Mouse (Mus musculus): ENCODE data around the gene Cdc34.

Gene Cdc34

DNA sequence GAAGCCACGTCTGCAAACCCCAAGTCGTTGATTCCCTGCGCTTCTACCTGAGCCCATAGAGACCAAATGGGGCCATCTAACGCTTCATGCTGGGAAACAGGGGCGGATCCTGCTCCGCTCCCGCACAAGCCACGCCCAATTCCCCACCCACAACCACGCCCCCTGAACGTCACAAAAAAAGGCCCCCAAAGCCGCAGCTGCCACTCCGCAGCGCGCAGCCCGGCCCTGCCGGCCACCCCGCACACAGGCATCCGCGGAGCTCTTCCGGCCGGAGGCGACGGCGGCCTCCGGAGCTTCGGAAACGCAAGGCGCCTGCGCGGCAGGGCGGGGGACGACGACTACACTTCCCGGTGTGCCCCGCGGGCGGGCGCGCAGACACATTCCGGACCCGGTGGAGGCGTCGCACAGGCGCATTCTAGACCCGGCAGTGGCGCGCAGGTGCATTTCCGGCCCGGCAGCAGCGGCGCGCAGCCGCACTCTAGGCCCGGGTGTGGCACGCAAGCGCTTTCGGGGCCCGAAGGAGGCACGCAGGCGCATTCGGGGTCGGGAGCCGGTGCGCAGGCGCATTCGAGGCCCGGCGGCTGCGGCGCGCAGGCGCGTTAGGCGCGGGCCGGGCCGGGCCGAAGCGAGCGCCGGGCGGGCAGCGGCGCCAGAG lies at the start of gene Cdc34:
Gene Cdc34, plus strand, starts transcription at position 605 of the 655 bp plus-strand sequence.
- peak; percentile 97 for DNase-seq (ENCODE audit: low spot score in 2 of 2)

DNA sequence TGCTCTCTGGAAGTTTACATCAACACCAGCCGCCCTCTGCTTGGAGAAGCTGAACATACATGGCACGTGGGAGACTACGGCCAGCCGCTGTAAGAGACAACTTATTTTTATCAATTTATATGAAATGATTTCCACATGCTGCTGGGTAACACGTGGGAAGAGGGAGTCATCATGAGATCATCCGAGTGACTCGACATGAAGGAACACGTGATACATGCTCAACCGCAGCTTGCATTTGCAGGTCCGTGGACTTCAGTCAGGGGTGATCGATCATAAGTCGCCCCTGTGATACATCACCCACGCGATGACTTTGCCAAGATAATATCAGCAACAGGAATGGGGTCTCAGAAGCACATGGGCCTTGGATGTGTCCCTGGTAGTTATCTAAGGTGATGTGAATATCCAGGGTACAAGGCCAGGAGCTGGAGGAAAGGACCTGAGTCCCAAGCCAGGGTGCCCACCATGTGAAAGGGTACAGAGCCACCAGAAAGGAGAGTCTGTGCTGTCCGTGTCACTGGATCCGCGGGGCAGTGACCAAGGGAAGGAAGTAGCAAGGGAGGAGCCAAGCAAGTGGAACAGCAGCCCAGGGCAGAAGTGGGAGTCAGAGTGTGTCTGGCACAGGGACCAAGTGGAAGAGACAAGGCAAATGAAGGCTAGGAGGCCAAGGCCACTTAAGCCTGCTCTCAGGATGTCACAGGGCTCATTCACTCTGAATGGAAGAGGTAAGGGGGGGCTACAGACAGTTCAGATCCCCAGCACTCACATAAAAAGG lies 48.8 kb upstream of the Cdc34 start:
- no peak for DNase-seq (ENCODE audit: low spot score in 2 of 2)

DNA sequence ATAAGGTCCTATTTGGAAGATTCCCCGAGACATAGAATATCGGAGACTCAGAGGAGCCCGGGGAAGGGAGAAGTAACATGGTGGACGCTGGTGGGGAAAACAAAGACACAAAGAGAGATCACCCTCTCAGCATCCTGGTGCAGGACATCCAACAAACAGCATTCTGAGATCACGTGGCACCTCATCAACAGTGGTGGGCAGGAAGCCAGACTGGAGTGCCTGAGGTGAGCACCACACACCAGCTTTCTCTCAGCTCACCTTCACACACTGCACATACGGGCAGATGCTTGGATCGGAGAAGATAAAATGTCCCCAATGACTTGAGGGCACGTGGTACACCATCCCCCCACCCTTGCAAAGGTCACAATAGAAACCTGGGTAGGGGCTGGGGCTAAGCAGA lies 45.7 kb upstream of the Cdc34 start:
- no peak for DNase-seq (ENCODE audit: low spot score in 2 of 2)

DNA sequence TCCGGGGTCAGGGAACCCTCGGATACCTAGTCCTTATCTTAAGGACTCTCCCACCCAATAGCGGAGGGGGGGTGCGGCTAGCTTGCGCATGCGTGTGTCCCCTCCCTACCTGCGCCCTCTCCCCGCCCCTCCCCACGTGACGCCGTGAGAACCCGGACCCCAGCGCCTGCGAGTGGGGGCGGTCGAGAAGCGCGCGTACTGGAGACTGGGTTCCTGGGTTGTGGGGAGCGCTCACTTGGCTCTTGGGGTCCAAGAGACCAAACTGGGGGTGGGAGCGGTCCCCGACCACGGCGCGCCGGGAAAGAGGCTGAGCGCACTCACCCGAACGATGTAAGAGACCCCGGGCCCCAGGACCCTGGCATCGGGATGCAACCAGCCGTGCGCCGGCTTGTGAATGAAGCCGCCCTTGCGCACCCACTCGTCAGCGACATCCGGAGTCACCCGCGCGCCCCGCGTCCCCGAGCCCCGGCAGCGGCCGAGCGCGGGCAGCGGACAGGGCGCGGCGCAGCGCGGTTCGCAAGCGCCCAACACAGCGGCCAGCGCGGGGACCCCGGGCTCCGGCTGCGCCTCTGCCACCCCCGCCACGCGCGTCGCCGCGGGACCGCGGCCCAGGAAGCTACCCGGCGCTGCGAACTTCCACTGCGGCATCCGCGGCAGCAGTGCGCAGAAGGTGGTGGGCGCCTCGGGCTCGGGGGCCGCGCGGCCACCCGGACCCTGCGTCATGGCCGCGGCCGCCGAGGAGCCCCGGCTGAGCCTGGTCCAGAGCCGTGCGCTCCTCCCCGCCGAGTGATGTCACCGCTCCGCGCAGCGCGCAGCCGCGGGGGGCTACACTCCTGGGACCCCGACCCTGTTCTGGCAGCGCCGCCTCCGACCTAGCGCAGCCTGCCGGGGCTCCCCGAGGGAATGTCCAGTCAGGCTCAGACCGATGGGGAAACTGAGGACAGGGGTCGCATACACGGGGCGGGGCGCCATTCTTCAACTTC lies 44.6 kb upstream of the Cdc34 start, which contains the start of gene Shc2:
Gene Shc2, minus strand, starts transcription at position 791 of the 983 bp plus-strand sequence.
- no peak for DNase-seq (ENCODE audit: low spot score in 2 of 2)

DNA sequence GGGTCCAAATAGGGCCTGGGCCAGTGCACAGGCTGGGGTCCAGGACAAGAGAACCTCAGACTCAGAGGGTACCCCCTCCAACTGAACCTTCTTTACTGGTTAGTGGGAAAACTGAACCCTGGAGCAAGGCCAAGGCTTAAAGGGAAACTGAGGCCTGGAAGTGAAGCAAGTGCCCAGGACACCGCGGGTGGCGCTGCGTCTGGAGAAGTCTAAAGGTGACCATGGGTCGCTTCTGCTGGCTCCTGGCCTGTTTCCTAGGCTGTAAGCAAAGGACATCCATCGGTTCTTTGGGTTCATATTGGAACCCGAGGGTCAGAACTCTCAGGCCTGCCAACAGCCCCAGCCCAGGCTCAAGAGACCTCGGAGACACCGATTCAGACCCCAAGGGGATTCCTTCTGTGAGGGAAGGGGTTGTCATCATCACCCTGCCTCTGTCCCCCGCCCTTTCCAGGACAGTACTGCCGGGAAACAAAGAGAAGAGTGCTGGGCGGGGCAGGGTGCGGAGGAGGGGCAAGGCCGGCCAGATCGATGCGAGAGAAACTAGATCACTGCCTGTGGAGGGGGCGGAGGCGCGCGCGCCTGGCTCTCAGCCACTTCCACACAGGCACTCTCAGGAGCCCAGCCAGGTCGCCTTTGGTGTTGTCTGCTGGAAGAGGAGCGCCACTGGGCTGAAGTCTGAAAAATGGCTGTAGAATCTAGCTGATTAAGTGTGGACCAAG lies 43.4 kb upstream of the Cdc34 start:
- DNase-seq (ENCODE audit: low spot score in 2 of 2): no peak

DNA sequence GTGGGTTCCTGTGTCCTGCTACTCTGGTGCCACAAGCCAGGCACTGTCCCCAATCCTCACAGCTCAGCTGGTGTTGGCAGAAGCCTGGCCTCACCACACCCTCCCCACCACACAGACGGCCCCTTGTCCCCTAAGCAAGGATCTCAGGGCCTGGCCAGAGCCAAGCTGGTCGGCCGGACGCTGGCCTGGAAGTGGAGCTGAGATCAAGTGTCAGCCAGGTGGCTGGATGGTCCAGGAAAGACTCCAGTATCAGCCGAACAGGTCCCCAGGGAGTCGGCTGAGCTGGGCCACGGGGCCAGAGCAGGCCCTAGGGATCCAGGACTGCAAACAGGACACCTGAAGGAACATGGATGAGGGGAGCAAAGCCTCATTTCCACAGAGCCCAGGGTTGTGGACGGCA lies 36.3 kb upstream of the Cdc34 start, which contains the start of gene Odf3l2:
Gene Odf3l2, minus strand, starts transcription at position 28 of the 400 bp plus-strand sequence.
- no peak for DNase-seq (ENCODE audit: low spot score in 2 of 2)

DNA sequence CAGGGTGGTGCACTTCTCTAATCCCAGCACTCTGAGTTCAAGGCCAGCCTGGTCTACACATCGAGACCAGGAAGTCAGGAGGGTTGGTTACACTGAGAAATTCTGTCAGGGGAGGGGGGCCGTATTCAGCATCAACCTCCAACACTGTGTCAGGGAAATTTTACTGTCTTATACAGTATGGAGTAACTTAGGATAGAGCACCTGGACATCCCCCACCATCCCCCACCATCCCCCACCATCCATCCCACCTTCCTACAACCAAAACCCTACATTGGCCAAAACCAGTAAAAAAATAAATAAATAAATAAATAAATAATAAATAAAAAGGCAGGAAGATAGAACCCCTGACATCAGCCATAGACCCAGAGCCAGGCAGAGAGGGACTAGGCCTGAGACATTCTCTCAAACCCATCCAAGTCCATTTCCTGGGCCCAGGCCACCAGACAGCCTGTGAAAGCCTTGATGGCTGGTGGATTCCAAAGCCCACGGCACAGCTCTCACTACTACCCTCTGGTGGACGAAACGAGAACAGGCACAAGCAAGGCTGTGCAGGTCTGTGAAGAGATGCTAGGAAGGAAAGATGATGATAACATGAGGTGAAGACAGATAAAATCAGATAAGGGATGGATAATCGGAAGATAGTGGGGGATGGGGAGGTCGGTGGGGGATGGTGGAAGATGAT lies 32.8 kb upstream of the Cdc34 start:
- DNase-seq (ENCODE audit: low spot score in 2 of 2): peak in 1 of 2 experiments; percentile 50

DNA sequence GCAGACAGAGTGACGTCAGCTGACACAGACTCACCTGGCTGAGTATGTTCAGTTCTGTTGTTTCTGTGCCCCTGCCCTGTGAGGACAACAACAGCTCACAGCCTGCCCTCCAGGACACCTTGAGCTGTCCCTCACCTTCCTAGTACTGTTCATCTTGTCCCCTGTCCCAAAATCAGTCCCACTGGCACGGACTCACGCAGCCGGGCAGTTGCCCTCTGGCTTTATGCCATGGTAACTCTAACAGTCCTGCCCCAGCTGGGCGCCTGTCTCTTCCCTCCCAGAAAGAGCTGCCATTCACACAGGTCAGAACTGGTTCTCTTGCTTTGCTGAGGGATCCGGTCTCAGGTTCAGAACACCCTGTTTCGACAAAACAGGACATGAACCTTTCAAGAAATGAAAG lies 29.2 kb upstream of the Cdc34 start:
- DNase-seq (ENCODE audit: low spot score in 2 of 2): no peak

DNA sequence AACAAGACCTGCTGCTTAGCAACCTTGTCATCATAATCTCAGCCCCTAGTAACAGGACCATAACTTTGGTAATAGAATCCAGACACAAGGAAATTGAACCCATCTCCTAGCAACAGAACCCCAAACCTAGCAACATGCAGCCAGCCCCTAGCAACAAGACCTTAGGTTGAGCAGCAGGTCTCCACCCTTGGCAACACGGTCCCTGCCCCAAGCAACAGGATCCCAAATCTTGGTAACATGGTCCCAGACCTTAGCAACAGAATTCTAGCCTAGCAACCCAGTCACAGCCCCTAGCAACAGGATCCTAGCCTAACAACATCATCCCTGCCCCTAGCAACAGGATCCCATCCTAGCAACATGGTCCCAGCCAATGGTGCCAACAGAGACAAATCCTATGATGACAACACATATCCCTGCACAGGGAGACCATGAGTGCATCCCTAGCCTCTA lies 27.0 kb upstream of the Cdc34 start:
- no peak for DNase-seq (ENCODE audit: low spot score in 2 of 2)

DNA sequence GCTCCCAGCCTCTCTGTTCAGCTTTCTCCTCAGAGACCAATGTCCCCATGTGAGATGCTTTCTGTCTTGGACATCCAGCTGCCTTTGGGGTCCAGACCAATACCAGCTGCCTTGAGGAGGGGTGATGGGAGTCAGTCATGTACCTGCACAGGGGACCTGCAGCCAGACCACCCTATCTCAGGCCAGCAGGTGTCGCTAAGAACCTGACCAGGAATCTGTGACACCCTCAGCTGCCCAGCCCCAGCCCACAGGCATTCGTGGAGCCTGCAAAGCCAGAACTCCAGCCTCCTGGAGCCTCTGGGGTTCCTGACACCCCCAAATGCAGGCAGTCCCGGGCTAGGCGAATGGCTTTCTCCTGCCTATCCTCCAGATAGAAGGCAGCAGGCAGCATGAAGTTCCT lies 23.2 kb upstream of the Cdc34 start:
- DNase-seq (ENCODE audit: low spot score in 2 of 2): no peak

DNA sequence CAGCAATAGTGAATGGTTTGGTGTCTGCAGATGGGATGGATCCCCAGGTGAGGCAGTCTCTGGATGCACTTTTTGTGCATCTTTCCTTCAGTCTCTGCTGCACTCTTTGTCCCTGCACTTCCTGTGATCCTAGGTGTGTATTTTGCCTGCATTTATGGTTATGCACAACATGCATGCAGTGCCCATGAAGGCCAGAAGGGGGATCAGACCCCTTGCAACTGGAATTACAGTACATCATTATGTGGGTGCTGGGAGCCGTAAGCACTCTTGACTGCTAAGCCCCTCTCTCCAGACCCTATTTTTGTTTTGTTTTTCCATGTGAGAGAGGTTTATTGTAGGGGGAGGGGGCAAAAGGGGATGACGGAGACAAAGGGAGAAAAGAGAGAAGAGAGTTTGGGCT lies 21.7 kb upstream of the Cdc34 start:
- DNase-seq (ENCODE audit: low spot score in 2 of 2): no peak

DNA sequence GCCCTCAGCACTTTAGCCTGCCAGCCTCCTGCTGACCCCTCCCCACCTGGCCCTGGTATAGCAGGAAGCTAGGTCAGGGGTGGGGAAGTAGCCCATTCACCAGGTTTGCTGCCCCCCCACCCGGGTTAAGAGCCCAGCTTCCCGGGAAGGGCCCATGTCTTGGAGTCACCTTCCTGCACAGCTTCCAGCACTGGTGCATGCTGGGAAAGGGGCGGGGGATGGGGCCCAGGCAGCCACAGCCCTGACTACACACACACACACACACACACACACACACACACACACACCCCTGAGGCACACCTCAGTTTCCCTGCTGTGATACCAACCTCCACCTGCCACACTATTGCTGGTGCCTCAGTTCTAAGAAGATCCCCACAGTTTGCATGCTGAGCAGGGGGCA lies 20.1 kb upstream of the Cdc34 start:
- no peak for DNase-seq (ENCODE audit: low spot score in 2 of 2)

DNA sequence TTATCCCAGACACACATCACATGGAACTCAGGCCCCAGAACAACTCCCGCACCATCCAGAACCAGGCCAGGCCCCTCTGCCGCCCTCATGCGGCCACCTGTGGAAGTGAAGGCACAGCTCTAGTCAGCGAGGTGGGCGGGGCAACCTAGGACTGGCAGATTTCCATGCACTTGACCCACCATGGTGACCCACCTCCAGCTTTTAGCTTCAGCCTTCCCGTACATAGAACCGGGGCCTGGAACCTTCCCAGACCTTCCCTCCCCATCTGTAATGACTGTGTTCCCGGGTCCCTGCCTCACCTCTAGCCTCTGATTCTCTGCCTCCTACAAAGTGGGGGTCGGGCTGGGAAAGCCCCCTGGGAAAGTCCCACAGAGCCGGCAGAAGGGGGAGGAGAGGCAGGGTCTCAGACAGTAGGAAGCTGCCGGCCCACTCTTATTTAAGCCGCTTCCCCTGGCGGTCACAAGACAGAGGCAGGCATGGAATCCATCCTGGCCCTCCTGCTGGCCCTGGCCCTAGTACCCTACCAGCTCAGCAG lies 17.8 kb upstream of the Cdc34 start, which contains the start of gene Madcam1:
Gene Madcam1, plus strand, starts transcription at position 429 of the 535 bp plus-strand sequence.
- DNase-seq (ENCODE audit: low spot score in 2 of 2): peak; percentile 49 to 66

DNA sequence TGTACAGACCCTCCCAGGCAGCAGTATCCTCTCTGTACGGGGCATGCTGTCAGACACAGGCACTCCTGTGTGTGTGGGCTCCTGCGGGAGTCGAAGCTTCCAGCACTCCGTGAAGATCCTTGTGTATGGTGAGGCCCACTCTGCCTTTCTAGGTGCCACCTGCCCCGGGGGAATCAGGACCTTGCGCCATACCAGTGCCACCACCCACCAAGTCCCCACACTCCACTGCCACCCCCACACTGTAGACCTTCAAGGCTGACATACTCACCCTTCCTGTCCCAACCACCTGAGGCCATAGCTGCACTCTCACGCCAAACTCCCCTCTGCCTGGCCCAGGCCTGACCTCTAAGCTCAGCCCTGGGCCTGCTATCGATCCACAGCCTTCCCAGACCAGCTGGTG lies 16.9 kb upstream of the Cdc34 start:
- no peak for DNase-seq (ENCODE audit: low spot score in 2 of 2)

DNA sequence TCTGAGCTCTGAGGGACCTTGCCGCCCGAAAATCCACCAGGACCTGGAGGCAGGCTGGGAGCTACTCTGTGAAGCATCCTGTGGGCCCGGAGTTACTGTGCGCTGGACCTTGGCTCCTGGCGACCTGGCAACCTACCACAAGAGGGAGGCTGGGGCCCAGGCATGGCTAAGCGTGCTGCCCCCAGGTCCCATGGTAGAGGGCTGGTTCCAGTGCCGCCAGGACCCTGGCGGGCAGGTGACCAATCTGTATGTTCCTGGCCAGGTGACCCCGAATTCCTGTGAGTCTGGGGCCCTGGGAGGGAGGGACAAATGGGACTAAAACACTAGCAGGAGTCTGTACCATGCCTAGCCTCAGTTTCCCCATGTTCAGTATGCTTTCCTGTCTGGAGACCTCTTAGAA lies 15.5 kb upstream of the Cdc34 start:
- DNase-seq (ENCODE audit: low spot score in 2 of 2): no peak

DNA sequence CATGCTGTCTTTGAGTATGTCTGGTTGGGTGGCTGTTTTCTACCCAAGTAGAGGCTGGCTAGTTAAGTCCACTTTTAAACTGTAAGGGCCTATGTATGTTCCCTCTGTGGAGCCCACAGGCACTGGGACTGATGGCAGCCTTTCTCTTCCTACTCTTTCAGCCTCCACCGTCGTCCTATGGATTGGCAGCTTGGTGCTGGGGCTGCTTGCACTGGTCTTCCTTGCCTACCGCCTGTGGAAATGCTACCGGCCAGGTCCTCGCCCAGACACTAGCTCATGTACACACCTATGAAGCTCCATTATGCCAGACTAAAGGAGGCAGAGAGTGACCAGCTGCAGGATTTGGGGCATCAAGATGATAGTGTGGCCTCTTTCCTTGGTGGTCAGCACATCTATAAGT lies 13.9 kb upstream of the Cdc34 start:
- no peak for DNase-seq (ENCODE audit: low spot score in 2 of 2)

DNA sequence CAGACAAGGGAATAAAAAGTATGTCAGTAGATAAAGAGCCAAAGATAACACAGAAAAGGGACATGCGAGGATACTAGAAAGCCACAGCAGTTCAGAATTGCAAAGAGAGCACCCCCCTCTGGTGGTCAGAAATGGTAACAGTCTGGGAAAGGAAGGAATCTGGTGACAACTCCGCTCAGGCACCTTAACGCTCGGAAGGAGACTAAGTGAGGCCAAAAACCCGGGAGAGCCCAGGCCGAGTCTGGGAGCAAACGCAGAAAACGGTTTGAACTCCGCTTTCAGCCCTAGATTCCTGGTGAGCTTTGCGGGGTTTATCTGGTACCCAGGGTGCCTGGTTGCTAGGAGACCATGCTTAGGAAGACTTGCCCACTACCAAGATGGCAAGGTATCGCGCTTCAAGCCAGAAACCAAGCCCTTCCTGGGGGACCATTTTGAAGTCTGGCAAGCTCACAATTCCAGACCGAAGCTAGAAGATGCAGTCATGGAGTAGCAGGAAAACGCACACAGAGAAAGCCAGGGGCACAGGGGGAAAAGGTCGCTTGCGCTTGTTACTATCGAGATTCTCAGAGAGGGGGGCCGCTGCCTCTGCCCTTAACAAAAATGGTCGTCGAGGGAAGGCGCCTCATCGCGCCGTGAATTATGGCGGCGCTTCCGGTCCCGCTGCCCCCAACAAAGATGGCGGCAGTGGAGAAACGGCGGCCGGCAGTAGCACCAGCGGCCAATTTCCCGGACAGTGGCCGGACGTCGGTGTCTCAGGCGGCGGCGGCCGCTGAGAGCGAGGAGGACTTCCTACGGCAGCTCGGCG lies 13.0 kb upstream of the Cdc34 start, which contains the start of gene Tpgs1:
Gene Tpgs1, plus strand, starts transcription at position 599 of the 805 bp plus-strand sequence.
- peak; percentile 72 to 80 for DNase-seq (ENCODE audit: low spot score in 2 of 2)

DNA sequence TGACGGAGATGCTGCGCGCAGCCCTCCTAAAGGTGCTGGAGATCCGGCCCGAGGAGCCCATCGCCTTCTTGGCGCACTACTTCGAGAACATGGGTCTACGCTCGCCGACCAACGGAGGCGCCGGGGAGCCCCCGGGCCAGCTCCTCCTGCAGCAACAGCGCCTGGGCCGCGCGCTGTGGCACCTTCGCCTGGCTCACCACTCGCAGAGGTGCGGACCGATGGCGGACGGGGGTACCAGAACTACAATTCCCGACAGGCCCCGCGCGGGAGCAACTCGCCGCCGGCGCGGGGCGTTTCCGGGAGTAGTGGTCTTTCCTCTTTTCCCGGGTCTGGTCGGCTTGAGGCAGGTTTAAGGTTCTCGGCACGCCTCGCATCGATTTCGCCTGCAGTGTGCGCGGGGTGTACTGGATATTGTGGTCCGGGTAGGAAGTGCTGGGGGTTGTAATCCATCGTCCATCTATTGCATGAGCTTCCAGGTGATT lies 12.4 kb upstream of the Cdc34 start:
- DNase-seq (ENCODE audit: low spot score in 2 of 2): peak; percentile 51 to 69

Measured in spleen, postnatal 14 days (tissue).